Mouse (Mus musculus) embryo, embryonic 11 days (tissue): Measurements from ENCODE around the gene Tcf23.

Experiments
- DNase-seq: peaks from one replicate; pipeline ENCODE4 v3.0.0-alpha.2; 2015

The Tcf23 gene

GRCm38 (mm10) chr5:30950451-30950850 is 18.0 kb upstream of the Tcf23 start:
- DNase-seq, result no peak

GRCm38 (mm10) chr5:30950922-30951321 is 17.5 kb upstream of the Tcf23 start:
- no peak for DNase-seq

DNA sequence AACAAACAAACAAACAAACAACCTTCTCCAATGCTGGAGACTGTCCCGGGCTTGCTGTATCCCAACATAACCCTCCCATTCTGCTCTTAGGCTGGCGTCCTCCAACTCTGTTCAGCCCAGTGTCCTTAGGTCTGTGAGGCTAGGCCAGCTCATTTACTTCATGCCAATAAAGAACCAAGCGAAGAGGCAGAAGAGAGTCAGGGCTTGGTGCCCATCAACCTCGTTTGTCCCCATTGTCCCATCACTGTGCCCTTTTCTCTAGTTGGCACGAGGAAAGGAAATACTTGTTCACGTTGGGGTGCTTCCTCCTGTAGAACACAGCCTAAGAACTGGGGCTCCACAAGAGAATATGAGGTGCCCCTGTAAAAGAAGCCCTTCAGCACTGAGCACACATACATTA is 16.8 kb upstream of the Tcf23 start:
- no peak for DNase-seq

DNA sequence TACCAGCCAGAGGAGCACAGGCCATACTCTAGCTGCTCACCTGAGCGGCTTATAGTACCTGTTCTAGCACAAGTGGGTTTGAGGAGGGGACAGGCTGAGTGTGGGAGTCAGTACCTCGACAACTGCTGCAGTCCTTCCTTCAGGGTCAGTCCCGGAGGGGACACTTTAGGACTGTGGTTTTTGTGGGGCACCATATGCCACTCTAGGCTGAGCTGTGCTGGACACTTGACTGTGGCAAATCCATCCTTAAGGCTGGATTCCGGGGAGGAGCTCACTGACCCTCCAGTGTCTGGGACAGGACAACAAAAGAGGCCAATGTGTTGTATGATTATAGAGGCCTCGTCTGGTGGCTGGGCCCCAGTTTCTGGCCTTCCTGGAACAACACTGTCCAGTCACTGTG is 15.9 kb upstream of the Tcf23 start:
- no peak for DNase-seq

GRCm38 (mm10) chr5:30954065-30954464 is 14.4 kb upstream of the Tcf23 start:
- DNase-seq, result no peak

DNA sequence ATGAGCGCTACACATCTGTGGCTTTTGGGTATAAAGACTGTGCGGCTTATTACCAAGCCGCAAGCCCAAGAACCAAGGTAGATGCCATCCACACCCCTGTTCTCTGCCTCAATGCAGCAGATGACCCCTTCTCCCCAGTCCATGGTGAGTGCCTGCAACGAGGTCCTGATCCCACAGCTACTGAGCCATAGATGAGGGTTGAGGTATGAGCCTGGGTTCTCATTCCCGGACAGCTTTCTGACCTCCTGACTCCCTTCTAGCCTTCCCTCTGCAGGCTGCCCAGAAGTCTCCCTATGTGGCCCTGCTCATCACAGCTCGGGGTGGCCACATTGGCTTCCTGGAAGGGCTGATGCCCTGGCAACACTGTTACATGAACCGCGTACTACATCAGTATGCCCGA is 13.9 kb upstream of the Tcf23 start:
- no peak for DNase-seq

- DNase-seq, result no peak
These were observed 12.7 kb upstream of the Tcf23 start for GRCm38 (mm10) chr5:30955751-30956150.

GRCm38 (mm10) chr5:30957891-30958290 is 10.6 kb upstream of the Tcf23 start:
- no peak for DNase-seq

DNA sequence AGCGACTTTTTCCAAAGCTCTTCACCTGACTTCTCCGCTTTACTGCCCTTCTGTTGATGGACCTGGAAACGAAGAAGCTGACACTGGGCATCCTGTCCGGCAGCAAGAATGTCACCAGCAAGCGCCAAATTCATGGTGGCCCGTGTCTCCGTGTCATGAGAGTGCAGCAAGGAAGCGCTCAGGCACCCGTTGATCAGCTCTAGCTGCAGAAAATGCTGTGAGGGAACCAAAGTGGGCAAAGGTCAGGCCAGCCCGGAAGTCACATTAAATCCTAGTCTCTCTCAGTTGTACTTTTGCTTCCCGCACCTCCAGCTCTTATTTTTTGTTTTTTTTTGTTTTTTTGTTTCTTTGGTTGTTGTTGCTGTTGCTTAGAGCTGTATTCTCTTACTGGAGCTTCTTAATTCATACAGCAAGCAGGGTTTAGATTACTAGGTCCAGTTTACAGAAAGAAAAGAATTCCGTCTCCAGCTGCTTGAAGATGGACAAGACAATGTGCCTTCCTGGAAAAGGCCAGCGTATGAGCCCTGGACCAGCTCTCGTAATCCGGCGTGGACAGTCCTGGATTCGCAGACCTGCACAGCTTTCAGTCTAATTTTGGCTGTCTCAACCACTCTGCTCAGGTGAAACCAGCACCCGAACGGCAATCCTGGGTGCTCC is 9.1 kb upstream of the Tcf23 start:
- no peak for DNase-seq

GRCm38 (mm10) chr5:30959966-30960501 is 8.4 kb upstream of the Tcf23 start, which contains the start of gene Preb:
Gene Preb, minus strand, starts transcription at chr5:30960361.
- peak; percentile 99 for DNase-seq

DNA sequence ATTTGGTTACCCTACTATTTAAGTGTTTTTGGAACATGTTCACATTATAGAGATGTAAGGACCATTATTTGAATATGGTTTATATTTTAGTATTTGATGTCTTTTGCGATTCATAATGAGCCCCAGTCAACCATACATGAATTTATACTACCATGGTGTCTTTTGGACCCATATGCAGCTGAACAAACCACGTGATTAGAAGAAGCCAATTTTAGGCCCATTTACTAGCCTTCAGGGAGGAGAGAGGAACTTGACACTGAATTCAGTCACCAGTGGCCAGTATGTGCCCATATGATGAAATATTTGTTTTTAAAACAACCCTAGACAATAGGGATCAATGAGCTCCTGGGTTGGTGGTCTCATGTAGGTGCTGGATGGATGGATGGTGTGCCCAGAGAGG is 7.6 kb upstream of the Tcf23 start:
- DNase-seq, result no peak

- DNase-seq, result no peak
These were observed 6.6 kb upstream of the Tcf23 start for GRCm38 (mm10) chr5:30961545-30962505.

GRCm38 (mm10) chr5:30963916-30964315 is 4.5 kb upstream of the Tcf23 start:
- no peak for DNase-seq

GRCm38 (mm10) chr5:30966189-30966588 is 2.3 kb upstream of the Tcf23 start:
- no peak for DNase-seq

- DNase-seq, result no peak
These were observed 978 bp downstream of the Tcf23 start for GRCm38 (mm10) chr5:30969440-30969839.

GRCm38 (mm10) chr5:30974870-30975656 is 6.6 kb downstream of the Tcf23 start:
- no peak for DNase-seq

DNA sequence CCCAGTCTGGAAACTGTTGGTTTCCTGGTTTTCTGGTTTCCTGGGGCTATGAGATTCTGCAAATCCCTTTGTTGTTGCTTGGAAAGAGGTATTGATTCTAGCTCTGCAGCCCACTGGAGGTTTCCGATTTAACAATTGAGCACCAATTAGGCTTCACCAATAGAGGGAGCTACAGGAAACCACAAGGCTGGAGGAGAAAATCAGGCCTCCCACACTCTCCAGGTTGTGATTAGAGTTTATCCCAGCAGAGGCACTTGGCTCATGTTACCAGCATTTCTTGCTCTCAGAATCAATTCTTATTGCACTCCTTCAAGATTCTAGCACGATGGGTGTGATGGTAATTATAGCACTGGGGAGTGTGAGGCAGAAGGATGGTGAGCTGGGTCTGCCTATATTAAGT is 13.9 kb downstream of the Tcf23 start:
- peak; percentile 58 for DNase-seq

DNA sequence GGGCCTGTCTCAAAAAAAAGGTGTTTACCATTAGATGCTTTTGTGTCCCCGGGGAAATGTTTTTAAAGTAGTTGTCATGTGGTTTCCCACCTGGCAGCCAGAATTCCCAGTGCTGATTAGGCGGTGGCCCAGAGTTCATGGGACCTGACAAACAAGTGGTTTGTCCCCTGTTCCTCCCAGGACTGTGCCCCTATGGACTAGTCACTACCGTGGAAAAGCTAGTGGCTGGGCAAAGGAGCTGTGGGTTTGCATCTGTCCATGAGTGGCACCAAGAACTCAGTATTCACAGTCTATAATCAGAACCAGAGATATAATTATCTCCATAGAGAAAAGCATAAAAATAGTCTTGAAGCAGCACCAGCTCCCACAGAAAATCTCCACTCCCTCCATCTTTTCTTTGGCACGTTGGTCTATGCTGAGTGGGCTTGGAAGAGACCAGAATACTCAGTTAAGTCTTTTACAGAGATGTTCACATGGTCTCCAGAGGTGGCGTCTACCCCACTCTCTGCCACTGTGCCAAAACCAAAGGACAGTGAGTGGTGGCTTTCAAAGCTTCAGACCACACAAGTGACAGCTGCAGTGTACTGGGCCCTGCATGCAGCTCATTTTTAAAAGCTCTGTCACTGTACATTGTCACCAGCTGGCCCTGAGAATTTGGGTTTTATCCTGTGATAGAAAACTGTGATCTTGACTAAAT is 24.7 kb downstream of the Tcf23 start:
- no peak for DNase-seq

DNA sequence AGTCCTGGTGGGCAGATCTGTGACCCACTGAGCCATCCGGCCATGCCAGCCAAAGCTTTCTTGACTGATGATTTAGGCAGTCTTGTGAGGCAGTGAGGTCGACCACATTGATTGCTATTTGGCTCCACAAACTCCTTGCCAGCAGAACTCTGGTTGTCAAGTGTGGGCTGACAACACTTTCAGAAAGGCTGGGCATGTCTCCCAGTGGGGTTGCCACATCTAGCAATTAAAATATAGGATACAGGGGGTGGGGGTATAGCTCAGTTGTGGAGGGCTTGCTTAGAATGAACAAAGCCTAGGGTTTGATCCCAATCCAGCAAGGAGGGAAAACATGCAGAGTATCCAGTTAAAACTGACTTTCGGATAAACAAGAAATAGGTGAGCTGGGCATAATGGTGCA is 25.6 kb downstream of the Tcf23 start:
- no peak for DNase-seq

- DNase-seq, result no peak
These were observed 26.6 kb downstream of the Tcf23 start for GRCm38 (mm10) chr5:30994910-30995635.

DNA sequence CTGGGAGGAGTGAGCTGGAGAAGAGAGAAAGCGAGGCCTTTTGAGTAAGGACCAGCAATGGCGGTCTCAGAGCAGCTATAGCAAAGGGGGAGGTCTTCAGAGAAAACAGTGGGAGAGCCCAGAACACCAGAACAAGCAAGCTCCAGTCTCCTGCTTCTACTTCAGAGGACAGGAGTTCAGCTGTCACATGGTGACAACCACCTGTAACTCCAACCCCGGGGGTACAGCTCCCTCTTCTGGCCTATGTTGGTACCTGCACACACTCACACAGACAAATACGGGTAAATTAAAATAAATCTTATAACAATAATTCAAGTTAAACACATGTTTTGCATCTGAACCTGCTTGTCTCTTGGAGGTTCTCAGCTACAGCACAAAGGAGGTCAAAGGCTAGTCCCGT is 29.8 kb downstream of the Tcf23 start:
- peak; percentile 60 for DNase-seq

- no peak for DNase-seq
These were observed 30.9 kb downstream of the Tcf23 start for GRCm38 (mm10) chr5:30999324-30999723.
